18 mouse cellular contexts compared by ENCODE assay signal in the genomic region with DNA sequence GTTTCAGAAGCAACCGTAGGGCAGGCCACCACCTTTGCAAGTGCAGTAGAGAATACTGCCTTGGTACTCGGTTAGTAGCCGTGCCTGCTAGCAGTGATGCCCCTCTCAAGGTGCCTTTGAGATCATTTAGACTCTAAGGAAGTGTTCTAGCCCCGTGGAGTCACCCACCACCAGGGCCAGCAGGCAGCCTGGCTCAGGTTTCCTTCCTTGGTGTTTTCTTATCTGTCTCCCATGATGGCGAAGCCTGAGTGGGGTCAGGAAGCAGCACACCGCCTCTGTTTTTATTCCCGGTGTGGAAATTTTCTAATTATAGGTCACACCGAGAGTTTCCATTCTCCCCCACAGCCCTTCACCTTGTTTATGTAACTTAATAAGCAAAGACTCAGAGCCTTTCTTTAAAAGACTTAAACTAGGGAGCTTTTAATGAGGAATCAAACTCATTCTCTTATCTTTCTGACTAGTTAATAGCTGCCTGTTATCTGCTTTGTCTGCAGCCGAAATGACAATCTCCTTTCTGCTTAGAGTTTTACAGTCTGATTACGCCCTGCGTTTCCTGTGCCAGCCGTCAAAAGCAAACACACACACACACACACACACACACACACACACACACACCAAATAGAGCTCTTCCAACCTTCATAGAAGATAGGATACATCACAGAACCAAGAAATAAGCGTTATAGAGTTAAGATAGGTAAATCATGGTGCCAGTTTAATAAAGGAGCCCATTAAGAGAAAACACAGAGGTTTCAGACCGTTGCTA. TPM values are rescaled to one million over a fixed set of nuclear protein-coding genes. Genes with fewer than 3 reads are reported as not detected.
DNase-seq lines count a peak whose midpoint lies in the region; ATAC-seq and TF ChIP-seq lines count a peak whose summit lies in the region.
"Had no signal": no experiment of that assay in that cellular context is flagged by ENCODE, and none has a peak within 500 bp of the region (broad histone marks: within the 10 kb centered on the region; RNA-seq: fewer than 3 reads in every experiment).

No protein-coding gene starts in this region.

- ATAC-seq in forebrain, postnatal 0 days: peak; percentile 56; the same call in 1 of the 2 replicates
- ATAC-seq in forebrain, embryonic 13.5 days: no peak
- ATAC-seq in midbrain, embryonic 11.5 days (ENCODE audit: low FRiP score): no peak
- no peak for ATAC-seq in midbrain, embryonic 16.5 days
- peak; percentile 44 for ATAC-seq in intestine, embryonic 16.5 days

- no peaks in the 10 kb centered on the region for H3K27me3 ChIP-seq in forebrain, postnatal 0 days (ENCODE audit: insufficient read depth, low read length)
- no peaks in the 10 kb centered on the region for H3K27me3 ChIP-seq in forebrain, embryonic 13.5 days
- H3K27me3 ChIP-seq in midbrain, embryonic 11.5 days (ENCODE audit: control insufficient read depth, insufficient read depth, low read length): no peaks in the 10 kb centered on the region
- no peaks in the 10 kb centered on the region for H3K27me3 ChIP-seq in midbrain, embryonic 16.5 days (ENCODE audit: control insufficient read depth, insufficient read depth, low read depth, low read length)
- H3K27me3 ChIP-seq in intestine, embryonic 16.5 days (replicated peaks; ENCODE audit: control insufficient read depth, insufficient read depth, low read length): no peaks in the 10 kb centered on the region
- H3K27me3 ChIP-seq: hindbrain, embryonic 12.5 days; midbrain, embryonic 12.5 days; neural tube, embryonic 15.5 days had no signal

- no peak overlapping the region for H3K9ac ChIP-seq in forebrain, postnatal 0 days
- no peak overlapping the region for H3K9ac ChIP-seq in forebrain, embryonic 13.5 days
- no peak overlapping the region for H3K9ac ChIP-seq in midbrain, embryonic 11.5 days (ENCODE audit: low read length)
- H3K9ac ChIP-seq in midbrain, embryonic 16.5 days (ENCODE audit: low read depth, low read length): no peak overlapping the region
- no peak overlapping the region for H3K9ac ChIP-seq in intestine, embryonic 16.5 days (ENCODE audit: low read depth, low read length)
- H3K9ac ChIP-seq: hindbrain, embryonic 12.5 days; midbrain, embryonic 12.5 days; neural tube, embryonic 15.5 days had no signal

- peak; percentile 6 for DNase-seq in forebrain, postnatal 0 days
- peak; percentile 57 for DNase-seq in midbrain, embryonic 11.5 days (ENCODE audit: low spot score, missing footprints)
- DNase-seq in ovary, adult 18-20 months (ENCODE audit: low spot score): no peak
- DNase-seq in layer of hippocampus, adult 9-10 months (ENCODE audit: low spot score): no peak
- no peak for DNase-seq in adrenal gland, adult 18-20 months (ENCODE audit: low spot score in 2 of 2)
- DNase-seq: adrenal gland, adult 2 months; cerebellum, postnatal 10 days; kidney, postnatal 36 days; left cerebral cortex, postnatal 4 days; retina, postnatal 1 day; right cerebral cortex, postnatal 4 days; thymus, postnatal 36 days had no signal

- H3K4me2 ChIP-seq in forebrain, postnatal 0 days (ENCODE audit: low read depth): no peak overlapping the region
- H3K4me2 ChIP-seq in forebrain, embryonic 13.5 days: no peak overlapping the region
- H3K4me2 ChIP-seq in midbrain, embryonic 11.5 days: no peak overlapping the region
- no peak overlapping the region for H3K4me2 ChIP-seq in midbrain, embryonic 16.5 days (ENCODE audit: low read length)
- H3K4me2 ChIP-seq in intestine, embryonic 16.5 days (ENCODE audit: low read depth, low read length): no peak overlapping the region
- H3K4me2 ChIP-seq: hindbrain, embryonic 12.5 days; midbrain, embryonic 12.5 days; neural tube, embryonic 15.5 days had no signal

- H3K9me3 ChIP-seq in forebrain, postnatal 0 days (ENCODE audit: low read length): no peaks in the 10 kb centered on the region
- no peaks in the 10 kb centered on the region for H3K9me3 ChIP-seq in forebrain, embryonic 13.5 days (replicated peaks)
- H3K9me3 ChIP-seq in midbrain, embryonic 11.5 days (ENCODE audit: control insufficient read depth, low read length): no peaks in the 10 kb centered on the region
- no peaks in the 10 kb centered on the region for H3K9me3 ChIP-seq in midbrain, embryonic 16.5 days (replicated peaks; ENCODE audit: control insufficient read depth, low read length, poor library complexity, severe bottlenecking)
- no peaks in the 10 kb centered on the region for H3K9me3 ChIP-seq in intestine, embryonic 16.5 days (ENCODE audit: control insufficient read depth, low read length)
- H3K9me3 ChIP-seq: hindbrain, embryonic 12.5 days; midbrain, embryonic 12.5 days; neural tube, embryonic 15.5 days had no signal

- no peak overlapping the region for H3K4me3 ChIP-seq in forebrain, postnatal 0 days (ENCODE audit: low read depth, low read length)
- no peak overlapping the region for H3K4me3 ChIP-seq in forebrain, embryonic 13.5 days
- H3K4me3 ChIP-seq in midbrain, embryonic 11.5 days (ENCODE audit: low read depth, low read length): no peak overlapping the region
- no peak overlapping the region for H3K4me3 ChIP-seq in midbrain, embryonic 16.5 days (ENCODE audit: low read depth, low read length)
- H3K4me3 ChIP-seq in intestine, embryonic 16.5 days (ENCODE audit: low read length): no peak overlapping the region
- H3K4me3 ChIP-seq: hindbrain, embryonic 12.5 days; midbrain, embryonic 12.5 days; neural tube, embryonic 15.5 days had no signal

- TF ChIP-seq CTCF in forebrain, postnatal 0 days (IDR thresholded peaks at IDR 0.05; ENCODE audit: low read depth): no peak

- 61% methylated on average over 14 of the region's 14 CpGs for WGBS in forebrain, postnatal 0 days
- WGBS in forebrain, embryonic 13.5 days: 75% methylated on average over 14 of the region's 14 CpGs
- 77% methylated on average over 14 of the region's 14 CpGs for WGBS in midbrain, embryonic 11.5 days
- WGBS in midbrain, embryonic 16.5 days: 78% methylated on average over 14 of the region's 14 CpGs
- 29% methylated on average over 14 of the region's 14 CpGs for WGBS in intestine, embryonic 16.5 days

- H3K4me1 ChIP-seq in forebrain, postnatal 0 days (ENCODE audit: insufficient read depth): no peaks in the 10 kb centered on the region
- no peaks in the 10 kb centered on the region for H3K4me1 ChIP-seq in forebrain, embryonic 13.5 days
- no peaks in the 10 kb centered on the region for H3K4me1 ChIP-seq in midbrain, embryonic 11.5 days (ENCODE audit: control insufficient read depth, insufficient read depth, low read length)
- H3K4me1 ChIP-seq in midbrain, embryonic 16.5 days (ENCODE audit: control insufficient read depth, insufficient read depth, low read length): no peaks in the 10 kb centered on the region
- H3K4me1 ChIP-seq in intestine, embryonic 16.5 days (ENCODE audit: control insufficient read depth, insufficient read depth, low read length): 0 out of 2 replicates have a peak, but pooled peaks cover 3% of the 10 kb centered on the region
- H3K4me1 ChIP-seq: hindbrain, embryonic 12.5 days; midbrain, embryonic 12.5 days; neural tube, embryonic 15.5 days had no signal

- H3K27ac ChIP-seq in forebrain, postnatal 0 days (ENCODE audit: low read depth, low read length): no peak overlapping the region
- H3K27ac ChIP-seq in forebrain, embryonic 13.5 days: no peak overlapping the region
- no peak overlapping the region for H3K27ac ChIP-seq in midbrain, embryonic 11.5 days (ENCODE audit: low read depth, low read length)
- no peak overlapping the region for H3K27ac ChIP-seq in midbrain, embryonic 16.5 days (ENCODE audit: low read length)
- H3K27ac ChIP-seq in intestine, embryonic 16.5 days (ENCODE audit: low read length): no peak overlapping the region
- H3K27ac ChIP-seq: hindbrain, embryonic 12.5 days; midbrain, embryonic 12.5 days; neural tube, embryonic 15.5 days had no signal

- no peaks in the 10 kb centered on the region for H3K36me3 ChIP-seq in forebrain, postnatal 0 days (ENCODE audit: insufficient read depth)
- H3K36me3 ChIP-seq in forebrain, embryonic 13.5 days (ENCODE audit: poor library complexity, severe bottlenecking): no peaks in the 10 kb centered on the region
- H3K36me3 ChIP-seq in midbrain, embryonic 11.5 days (ENCODE audit: control insufficient read depth, insufficient read depth, low read length): no peaks in the 10 kb centered on the region
- no peaks in the 10 kb centered on the region for H3K36me3 ChIP-seq in midbrain, embryonic 16.5 days (ENCODE audit: control insufficient read depth, insufficient read depth, low read length)
- H3K36me3 ChIP-seq in intestine, embryonic 16.5 days (ENCODE audit: control insufficient read depth, insufficient read depth, low read length): no peaks in the 10 kb centered on the region
- H3K36me3 ChIP-seq: hindbrain, embryonic 12.5 days; midbrain, embryonic 12.5 days; neural tube, embryonic 15.5 days had no signal

RNA-seq across cellular contexts. Expression of a gene that starts 44.9 kb away (rescaled TPM):
- 16.9 and 23.4 TPM in 2 replicates for total RNA-seq in forebrain, postnatal 0 days (2014; rRNA removed)
- 8.1 and 12.6 TPM in 2 replicates for polyA plus RNA-seq in forebrain, postnatal 0 days (2015; fragmentation: Nextera tagmentation; extraction: Ambion mirVana)
- 16.9 and 17.3 TPM in 2 replicates for polyA plus RNA-seq in forebrain, embryonic 13.5 days (2015; fragmentation: Nextera tagmentation; extraction: Ambion mirVana)
- polyA plus RNA-seq in midbrain, embryonic 11.5 days (2014; fragmentation: Nextera tagmentation; extraction: Ambion mirVana): 24.5 and 28.1 TPM in 2 replicates
- 22.7 and 26.4 TPM in 2 replicates for polyA plus RNA-seq in midbrain, embryonic 16.5 days (2015; fragmentation: Nextera tagmentation; extraction: Ambion mirVana)
- 19.6 and 21.6 TPM in 2 replicates for polyA plus RNA-seq in intestine, embryonic 16.5 days (2015; fragmentation: Nextera tagmentation; extraction: Ambion mirVana)
- 10 to 100 TPM; 66.7 to 67.5 TPM for total RNA-seq in adrenal gland, adult 18-20 months (2021)

Comparison
In these comparisons a context has a peak if more than half of its experiments do, and no peak if none do; other contexts are left out.
1. ATAC-seq: peak in forebrain, postnatal 0 days (single experiment) and intestine, embryonic 16.5 days (single experiment); none in forebrain, embryonic 13.5 days (single experiment), midbrain, embryonic 11.5 days (single experiment) and midbrain, embryonic 16.5 days (single experiment).
2. DNase-seq: peak in forebrain, postnatal 0 days (single experiment) and midbrain, embryonic 11.5 days (single experiment); none in ovary, adult 18-20 months (single experiment), layer of hippocampus, adult 9-10 months (single experiment) and adrenal gland, adult 18-20 months (0 of 2).